Mouse (Mus musculus): ENCODE measurements at regions not wholly inside any gene's neighbourhood (a gene's known extent, or its start where the extent isn't known, plus 50 kb on each side); places are given as distances from the start of the nearest gene placed in this dataset.
"Not testable (repeated sequence)": the region's sequence is repeated elsewhere in the genome, so short reads cannot be mapped to it uniquely, and the experiment has no call there.

DNA sequence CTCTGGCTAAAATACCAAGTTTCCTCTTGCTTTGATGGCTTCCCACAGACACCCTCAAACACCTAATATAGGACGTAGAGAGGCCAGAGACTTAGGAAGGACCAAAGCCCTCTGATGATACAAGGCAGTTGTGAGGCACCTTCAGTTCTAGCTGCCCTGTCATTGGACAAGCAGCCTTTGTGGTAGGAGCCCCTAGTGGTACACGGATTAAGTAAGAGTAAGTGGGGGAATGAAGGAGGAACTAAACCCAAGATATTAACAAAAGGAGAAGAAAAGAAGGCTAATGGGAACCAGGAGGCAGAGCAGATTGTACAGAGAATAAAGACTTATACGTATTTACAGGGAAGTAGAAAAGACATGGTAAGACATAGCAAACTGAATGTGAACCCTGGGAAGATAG is 352.3 kb upstream of the Tmco5 start:
- DNase-seq (ENCODE audit: low spot score in 2 of 2): not testable (repeated sequence)

DNA sequence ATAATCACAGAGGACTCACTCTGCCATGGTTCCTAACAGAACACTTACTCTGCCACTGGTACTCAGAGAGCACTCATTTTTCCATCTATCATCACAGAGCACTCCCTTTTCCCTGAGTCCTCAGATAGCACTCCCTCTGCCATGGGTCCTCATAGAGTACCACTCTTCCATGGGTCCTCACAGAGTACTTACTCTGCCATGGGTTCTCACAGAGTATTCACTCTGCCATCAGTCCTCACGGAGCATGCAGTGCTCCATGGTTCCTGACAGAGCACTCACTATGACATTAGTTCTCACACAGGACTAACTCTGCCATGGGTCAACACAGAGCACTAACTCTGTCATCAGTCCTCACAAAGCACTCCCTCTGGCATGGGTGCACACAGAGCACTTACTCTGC is 342.0 kb upstream of the Tmco5 start:
- DNase-seq (ENCODE audit: low spot score in 2 of 2): no peak

DNA sequence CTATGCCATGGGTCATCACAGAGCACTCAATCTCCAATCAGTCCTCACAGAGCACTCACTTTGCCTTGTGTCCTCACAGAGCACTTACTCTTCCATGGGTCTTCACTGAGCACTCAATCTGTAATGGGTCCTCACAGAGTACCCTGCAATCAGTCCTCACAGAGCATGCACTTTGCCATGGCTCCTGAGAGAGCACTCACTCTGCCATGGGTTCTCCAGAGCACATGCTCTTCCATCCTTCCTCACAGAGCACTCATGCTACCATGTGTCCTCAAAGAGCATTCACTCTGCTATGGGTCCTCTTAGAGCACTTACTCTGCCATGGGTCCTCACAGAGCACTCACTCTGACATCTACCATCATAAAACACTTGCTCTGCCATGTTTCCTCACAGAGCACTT is 319.1 kb upstream of the Tmco5 start:
- DNase-seq (ENCODE audit: low spot score in 2 of 2): no peak

DNA sequence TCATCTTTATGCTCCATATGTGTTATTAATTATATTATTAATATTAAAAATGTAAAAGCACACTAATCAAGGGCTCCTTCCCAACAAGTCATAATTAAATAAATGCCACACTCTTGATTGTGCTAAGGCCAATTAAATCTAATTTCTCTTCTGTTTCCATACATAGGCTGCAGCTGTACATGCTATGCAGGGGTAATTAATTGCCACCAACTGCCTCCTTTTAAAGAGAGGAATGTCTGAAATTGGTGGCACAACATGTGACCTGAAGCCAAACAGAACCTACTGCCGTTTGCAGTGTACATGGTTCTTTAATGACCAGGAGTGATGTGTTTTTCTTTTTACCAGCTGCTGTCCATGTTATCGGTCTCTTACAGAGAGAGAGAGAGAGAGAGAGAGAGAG is 294.5 kb upstream of the Tmco5 start:
- no peak for DNase-seq (ENCODE audit: low spot score in 2 of 2)

DNA sequence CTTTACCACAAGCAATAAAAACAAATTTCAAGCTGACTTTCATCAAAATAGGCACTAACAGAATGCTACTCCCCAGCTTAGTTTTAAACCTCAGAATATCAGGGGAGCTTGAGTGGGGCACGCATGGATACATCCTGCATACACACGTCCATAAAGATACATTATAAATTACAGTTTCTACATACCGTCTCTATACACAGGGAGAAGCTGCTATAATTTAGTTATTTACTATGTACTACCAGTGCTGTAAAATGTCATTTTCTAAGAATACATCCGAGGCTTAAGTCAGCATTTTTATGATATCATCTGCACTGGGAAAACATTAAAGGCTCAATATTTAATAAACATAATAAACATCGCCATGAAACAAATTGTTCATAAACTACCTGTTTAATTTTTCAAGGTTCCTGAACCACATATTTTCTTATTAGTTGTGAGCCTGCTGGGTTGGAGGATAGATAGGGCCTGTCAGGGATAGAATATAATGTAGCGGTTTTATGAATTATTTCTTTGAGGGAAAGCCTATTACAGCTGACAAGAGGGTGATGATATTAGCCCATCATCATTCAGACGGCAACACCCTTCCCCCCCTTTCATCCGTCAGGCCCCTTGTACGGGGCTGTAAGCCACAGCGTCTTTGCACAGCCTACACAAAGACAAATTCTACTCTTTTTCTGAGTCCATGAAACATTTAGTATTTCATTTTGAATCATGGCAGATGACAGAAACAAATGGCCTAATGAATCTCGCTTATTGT is 292.1 kb upstream of the Tmco5 start:
- no peak for DNase-seq (ENCODE audit: low spot score in 2 of 2)

DNA sequence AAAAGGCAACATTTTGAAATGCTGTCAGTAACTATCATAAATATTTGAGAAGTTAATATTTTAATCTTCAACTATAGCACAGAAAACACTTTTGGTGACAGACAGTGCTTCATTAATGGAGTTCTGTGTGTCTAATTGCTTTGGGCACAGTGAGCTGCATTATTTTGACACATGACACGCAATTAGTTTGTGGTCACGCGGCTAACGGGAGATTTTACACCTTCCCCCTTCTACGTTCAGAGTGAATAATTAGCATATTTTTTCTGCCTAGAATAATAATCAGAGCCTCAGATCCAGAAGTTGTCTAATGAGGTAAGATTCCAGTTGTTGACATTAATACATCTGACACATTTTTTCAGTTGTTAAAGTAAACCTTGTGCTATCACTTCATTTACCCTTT is 272.6 kb upstream of the Tmco5 start:
- no peak for DNase-seq (ENCODE audit: low spot score in 2 of 2)

DNA sequence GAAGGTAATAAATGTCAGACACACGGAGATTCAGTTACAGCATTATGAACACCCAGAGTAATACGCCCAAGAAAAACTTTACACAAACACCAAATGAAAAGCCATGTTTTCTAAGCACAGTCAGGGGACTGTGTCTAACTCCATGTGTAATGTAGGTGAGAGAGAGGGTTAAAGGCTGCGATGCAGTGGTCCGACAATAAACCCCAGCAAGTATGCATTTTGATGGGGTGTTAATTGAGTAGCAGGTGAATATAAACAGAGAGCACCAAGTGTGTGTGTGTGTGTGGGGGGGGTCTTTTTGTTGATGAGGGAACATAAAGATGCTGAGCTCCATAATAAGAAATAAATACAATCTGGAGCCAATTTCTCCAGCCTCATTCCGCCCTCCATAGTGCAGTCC is 238.6 kb upstream of the Tmco5 start:
- DNase-seq (ENCODE audit: low spot score in 2 of 2): no peak

DNA sequence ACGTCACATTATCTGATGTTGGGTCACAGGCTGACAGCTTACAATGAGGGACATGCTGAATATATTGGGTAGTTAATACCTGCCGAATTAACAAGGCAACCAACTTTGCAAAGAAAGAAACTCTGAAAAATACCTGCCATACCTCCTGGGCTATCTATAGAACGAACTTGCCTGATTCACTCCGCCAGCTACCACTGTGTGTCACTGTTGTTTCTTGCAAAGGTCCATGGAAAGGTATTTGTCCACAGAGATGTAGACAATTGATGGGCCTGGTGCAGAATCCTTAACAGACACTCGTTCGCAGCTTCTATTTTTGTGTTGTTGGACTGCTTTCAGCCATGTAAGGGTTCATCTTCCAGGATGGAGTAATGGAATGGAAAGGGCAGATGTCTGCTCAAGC is 226.4 kb upstream of the Tmco5 start:
- no peak for DNase-seq (ENCODE audit: low spot score in 2 of 2)

DNA sequence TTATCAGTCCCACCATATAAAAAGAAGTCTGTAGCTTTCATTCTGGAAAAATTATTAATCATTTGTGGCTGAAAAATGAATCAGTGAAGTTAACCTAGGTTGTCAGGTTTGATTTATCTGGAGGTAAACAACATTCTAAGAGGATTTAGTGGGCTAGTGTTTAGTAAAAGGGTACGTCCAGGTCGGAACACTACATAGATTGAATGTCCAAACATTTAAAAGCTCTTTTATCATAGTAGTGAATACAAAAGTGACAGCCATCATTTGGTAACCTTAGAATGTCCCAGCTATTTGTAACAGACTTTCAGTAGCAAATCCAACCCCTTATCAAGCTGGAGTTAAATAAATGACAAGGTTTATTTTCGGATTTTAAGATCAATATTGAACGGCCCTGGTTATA is 192.7 kb upstream of the Tmco5 start:
- no peak for DNase-seq (ENCODE audit: low spot score in 2 of 2)

DNA sequence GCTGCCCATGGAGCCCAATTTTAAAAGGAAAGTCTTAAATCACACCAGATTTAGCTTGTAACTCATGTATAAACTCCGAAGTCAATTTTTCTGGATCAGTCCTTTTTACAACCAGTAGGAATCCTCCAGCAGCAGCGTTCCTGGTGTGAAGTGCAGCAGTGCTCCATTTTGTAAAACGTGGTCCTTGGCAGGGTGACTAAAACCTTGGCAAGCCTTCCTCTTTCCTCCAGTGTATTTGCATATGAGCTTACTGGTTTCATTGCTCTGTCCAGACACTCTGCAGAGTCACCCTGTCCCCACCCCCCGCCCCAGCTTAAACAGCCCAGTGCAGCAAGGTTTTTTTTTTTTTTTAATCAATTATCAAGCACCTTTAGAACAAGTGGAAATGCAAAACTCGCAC is 180.9 kb upstream of the Tmco5 start:
- DNase-seq (ENCODE audit: low spot score in 2 of 2): no peak

DNA sequence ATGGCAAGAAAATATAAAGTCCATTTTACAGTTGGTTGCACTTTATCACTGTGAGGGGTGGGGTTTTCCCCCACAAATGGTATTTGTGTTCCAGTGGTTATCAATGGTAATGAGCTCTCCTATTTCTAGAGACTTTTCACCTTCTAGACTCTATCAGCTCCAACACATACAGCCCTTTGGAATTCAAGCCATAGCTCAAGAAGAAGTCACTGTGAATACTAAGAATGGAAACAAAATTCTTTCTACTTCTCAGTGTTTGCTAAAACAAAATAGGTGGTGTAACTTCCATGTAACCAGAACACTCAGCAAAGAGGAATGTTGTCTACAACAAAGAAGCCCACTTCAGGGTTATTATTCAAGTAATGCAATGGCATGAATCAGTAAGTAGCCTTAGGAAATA is 173.8 kb upstream of the Tmco5 start:
- no peak for DNase-seq (ENCODE audit: low spot score in 2 of 2)

DNA sequence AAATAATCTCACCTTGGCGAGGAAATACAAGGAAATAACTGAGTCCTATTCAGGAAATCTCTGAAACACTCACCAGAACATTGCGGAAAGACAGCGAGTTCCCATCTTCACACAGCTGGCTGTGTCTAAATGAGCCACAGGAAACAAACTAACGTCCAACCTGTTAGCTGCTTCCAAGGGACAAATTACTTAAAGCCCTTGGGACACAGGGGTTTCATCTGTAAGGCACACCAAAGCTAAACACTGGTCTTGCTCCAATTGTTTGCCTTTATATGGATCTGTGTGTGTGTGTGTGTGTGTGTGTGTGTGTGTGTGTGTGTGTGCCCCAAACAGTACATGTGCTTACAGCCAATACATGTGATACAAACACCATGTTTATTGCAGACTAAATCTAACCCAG is 168.9 kb upstream of the Tmco5 start:
- DNase-seq (ENCODE audit: low spot score in 2 of 2): no peak

DNA sequence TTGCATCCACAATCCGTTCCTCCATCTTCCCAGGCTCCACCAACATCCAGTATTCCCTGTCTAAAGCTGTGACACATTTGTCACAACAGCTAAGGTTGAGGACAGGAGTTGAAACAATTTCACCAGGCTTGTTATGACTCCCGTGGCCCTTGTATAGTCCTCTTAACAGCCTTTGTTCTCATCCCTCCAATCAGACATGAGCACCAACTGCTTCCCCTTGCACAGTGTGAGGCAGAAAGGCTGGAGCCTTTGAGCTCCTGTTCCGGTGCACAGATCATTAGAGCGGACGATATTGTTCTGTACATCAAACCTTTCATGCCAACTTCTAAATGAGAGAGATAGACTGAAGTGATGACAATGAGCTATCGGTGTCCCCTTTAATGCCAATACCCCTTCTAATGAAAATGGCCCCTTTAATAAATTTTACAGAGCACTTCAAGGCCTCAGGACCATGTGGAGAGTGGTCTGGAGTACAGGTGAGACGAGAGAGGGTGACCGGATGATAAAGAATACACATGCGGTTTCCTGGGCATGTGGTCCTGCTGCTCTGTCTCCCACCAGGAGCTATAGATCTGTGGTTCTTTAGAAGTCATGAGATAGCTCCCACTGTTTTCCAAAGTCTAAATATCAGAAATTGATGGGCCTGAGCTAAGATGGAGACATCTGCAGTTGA is 161.8 kb upstream of the Tmco5 start:
- DNase-seq (ENCODE audit: low spot score in 2 of 2): no peak

DNA sequence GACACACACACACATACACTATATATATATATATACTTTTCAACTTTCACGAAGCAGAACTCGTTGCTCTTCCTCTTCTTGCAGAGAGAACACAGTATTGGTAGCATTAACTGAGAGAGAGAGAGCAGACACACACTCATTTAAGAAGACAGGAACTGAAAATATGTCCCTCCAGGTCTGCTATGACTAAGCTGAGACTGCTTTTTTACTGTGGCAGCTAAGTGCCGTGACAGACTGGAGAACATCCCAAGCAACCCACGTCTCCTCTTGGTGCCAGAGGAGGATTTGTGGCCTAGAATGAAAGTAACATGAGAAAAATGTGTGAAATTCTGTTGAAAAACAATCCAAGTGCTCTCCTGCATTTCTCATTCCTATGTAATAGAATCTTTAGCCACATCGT is 159.9 kb upstream of the Tmco5 start:
- DNase-seq (ENCODE audit: low spot score in 2 of 2): peak in 1 of 2 experiments; percentile 4

DNA sequence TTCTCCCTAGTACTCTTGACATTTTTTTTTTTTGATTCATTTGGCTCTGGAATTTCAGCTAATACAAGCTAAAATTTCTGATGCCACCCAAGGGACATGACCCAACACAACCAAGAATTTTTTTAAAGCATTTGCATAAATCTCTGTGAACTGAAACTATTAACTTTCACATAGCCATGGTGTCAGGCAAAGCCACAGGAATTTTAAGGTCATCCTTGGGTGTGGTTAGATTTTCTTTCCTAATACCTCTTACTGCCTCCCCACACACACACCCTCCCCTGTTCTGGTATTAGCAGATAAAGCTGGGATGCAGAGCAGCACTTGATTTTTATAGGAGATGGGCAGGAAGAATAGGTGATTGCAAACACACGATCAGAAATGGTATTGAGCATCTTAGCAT is 150.9 kb upstream of the Tmco5 start:
- no peak for DNase-seq (ENCODE audit: low spot score in 2 of 2)

DNA sequence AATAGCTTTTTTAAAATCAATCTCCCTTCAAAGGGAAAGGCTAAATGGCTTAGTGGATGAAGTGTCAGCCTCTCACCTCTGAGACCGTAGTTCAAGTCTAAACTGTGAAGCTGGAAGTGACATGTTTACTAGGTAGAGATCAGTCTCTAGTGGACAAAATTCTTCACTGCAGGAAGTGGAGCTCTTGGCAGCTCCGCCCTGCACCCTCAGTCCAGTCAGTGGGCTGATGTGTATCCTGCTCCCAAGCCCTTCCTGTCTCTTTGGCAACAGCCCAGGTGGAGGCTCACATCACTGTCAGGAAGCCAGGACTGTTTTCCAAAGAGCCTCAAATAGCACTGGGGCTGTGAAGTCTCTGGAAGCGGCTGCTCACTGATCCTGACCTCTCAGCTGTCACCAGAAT is 142.8 kb upstream of the Tmco5 start:
- DNase-seq (ENCODE audit: low spot score in 2 of 2): peak; percentile 10 to 25

DNA sequence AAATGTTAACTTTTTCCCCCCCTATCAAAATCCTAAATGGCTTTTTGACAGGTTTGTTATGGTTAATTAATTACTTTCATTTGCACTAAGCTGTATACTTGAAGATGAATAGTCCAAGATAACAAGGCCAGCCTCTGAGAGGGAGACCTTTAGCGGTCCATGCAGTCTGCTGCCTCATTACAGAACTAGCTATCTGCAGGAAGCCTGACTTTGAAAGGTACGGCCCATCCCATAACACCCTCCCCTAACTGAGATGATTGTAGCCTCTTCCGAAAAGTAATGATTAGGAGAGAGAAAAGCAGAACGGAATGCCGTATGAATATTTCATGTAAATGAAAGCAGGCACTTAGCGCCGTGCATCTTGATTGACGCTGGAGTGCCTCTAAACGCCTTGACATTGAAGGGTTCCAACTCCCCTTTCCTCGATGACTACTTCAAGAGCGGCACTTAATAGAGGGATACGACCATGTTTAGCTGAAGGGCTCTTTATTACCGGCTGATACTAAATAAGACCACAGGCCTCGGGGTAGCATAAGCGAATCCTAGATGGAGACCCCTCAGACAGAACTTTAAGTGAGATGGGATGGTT is 109.9 kb upstream of the Tmco5 start:
- no peak for DNase-seq (ENCODE audit: low spot score in 2 of 2)

DNA sequence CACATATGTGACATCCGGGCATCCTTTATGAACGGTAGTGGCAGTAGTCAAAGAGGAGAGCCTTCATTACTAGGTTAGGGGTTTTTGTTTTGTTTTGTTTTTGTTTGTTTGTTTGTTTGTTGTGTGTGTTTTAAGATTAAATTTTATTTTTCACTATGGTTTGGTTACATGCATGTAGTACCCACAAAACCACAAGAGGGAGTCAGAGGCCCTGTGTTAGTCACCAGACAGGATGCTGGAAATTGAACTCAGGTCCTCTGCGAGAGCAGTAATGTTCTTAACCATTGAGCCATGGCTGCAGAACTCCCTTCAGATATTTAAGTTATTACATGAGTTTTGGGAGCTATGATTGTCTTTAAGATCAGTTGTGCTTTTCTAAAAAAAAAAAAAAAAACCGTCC is 109.3 kb upstream of the Tmco5 start:
- DNase-seq (ENCODE audit: low spot score in 2 of 2): no peak

DNA sequence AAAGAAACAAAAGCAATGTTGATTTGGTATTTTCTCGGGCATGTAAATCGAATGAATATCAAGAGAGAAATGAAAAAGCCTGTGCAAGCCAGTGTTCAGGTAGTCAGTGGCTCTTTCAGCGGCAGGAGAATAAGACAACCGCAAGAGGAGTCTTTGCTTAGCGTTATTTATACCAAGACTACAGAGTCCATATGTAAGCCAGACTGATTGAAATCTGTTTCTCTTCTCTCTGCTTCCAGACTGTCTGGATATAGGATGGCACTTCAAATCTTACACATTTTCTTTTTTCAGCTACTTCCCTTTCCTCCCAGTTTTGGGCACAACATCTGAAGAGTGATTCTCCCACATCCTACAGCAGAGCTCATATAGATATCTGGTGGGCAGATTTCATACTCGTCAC is 105.9 kb upstream of the Tmco5 start:
- DNase-seq (ENCODE audit: low spot score in 2 of 2): no peak

DNA sequence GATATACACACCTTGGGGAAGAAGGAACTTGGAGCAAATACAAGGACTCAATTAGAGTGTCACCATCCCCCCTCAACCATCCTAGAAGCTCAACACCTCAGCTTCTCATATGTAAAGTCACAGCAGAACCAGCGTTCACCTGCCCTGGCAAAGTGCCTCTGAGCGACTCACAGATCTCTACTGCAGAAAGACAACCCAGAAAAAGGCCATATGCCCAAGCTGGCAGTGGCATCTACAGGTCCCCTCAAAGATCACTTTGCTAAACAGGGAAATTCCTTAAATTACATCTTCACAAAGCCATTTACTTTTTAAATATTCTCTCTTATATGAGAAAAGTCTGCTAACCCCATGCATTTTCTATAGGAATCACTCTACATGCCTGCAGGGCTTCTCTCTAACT is 78.3 kb upstream of the Tmco5 start:
- no peak for DNase-seq (ENCODE audit: low spot score in 2 of 2)

DNA sequence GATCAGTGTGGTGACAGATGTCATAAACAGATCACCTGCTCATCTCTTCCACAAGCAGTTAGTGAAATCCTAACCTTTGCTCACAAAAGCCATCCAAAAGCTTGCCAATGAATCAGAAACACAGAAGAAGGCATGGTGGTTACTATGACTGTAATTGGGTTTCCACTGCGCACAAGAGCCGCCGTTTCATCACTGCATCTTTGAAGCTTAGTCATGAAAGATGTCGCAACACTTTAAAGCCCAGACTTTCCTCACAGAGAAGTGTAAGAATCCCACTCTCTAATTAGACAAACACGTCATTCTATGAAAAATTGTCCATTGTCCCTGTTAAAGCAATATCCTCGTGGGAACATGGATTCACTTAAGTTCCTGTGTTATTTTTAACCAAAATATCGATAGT is 76.9 kb upstream of the Tmco5 start:
- no peak for DNase-seq (ENCODE audit: low spot score in 2 of 2)

DNA sequence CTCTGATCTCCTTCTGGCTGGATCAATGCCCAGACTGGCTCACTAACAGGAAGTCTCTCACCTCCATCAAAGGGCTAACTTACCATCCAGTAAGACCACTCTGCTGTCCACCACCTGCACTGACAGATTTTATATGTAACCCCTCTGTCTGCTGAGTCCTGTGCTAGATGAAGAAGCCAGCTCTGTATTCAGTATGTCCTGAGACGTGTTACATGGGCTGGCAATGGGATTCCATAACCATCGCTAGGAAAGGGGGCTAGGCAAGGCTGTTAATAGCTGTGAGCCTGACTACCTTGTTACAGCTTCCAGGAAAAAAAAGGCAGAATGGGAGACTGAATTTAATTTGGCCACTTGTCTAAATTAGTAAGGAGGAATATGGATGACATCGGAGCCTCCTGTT is 71.3 kb upstream of the Tmco5 start:
- DNase-seq (ENCODE audit: low spot score in 2 of 2): no peak

DNA sequence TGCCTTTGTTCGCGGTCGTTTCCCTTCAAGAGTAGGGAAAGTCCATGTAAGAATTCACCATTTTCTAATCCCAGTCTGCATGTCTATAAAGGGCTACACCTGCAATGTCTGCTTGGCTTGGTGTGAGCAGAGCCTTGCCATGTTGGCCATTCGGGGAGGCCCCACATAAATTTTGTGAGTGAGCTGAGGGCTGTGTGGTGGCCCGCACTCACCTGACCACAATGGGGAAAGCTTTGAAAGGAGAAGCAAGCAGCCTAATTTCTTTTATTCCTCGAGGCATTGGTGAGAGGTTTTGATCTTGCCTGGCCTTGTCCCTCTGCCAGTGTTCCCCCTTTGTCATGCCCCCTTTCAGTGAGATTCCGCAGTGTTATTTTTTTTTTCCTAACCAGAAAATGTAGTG is 70.9 kb upstream of the Tmco5 start:
- DNase-seq (ENCODE audit: low spot score in 2 of 2): no peak
